Mouse (Mus musculus): ENCODE measurements around the gene Fgf14. TPM values are rescaled to one million over a fixed set of nuclear protein-coding genes. Genes with fewer than 3 reads are reported as not detected.

The Fgf14 gene
- polyA plus RNA-seq (2016; fragmentation: Nextera tagmentation; extraction: Ambion mirVana) = 13.0 and 13.2 TPM in 2 replicates

- Histone ChIP-seq H3K9ac (peak within 1 kb of the TSS; percentile 65), H3K4me2 (peak within 1 kb of the TSS; percentile 90), H3K27me3 (peaks cover 8% of the 10 kb centered on the region; the same call in 1 of the 2 replicates), H3K27ac (no peak within 1 kb of the TSS), H3K4me1 (peaks cover 19% of the 10 kb centered on the region), H3K9me3 (no peaks in the 10 kb centered on the region), H3K4me3 (replicated peaks) (peak within 1 kb of the TSS; percentile 52), H3K36me3 (replicated peaks) (no peaks in the 10 kb centered on the region)
- ATAC-seq (ENCODE audit: low FRiP score) = no peak
- 3% methylated on average over 12 of the region's 12 CpGs for WGBS
These were observed at the start of gene Fgf14 for GRCm38 (mm10) chr14:124676506-124677177. Gene Fgf14, minus strand, starts transcription at chr14:124677127.

GRCm38 (mm10) chr14:124677379-124677778, 452 bp upstream of the Fgf14 start:
- H3K27me3 ChIP-seq = peaks cover 8% of the 10 kb centered on the region; the same call in 1 of the 2 replicates
- H3K4me3 ChIP-seq (replicated peaks) = peak overlapping the region; percentile 52
- WGBS = under 1% methylated on average over 10 of the region's 10 CpGs
- peaks cover 19% of the 10 kb centered on the region for H3K4me1 ChIP-seq
- H3K4me2 ChIP-seq = peak overlapping the region; percentile 90
- no peaks in the 10 kb centered on the region for H3K36me3 ChIP-seq (replicated peaks)
- H3K27ac ChIP-seq = no peak overlapping the region
- ATAC-seq (ENCODE audit: low FRiP score) = peak; percentile 94
- H3K9me3 ChIP-seq = no peaks in the 10 kb centered on the region
- peak overlapping the region; percentile 65 for H3K9ac ChIP-seq

DNA sequence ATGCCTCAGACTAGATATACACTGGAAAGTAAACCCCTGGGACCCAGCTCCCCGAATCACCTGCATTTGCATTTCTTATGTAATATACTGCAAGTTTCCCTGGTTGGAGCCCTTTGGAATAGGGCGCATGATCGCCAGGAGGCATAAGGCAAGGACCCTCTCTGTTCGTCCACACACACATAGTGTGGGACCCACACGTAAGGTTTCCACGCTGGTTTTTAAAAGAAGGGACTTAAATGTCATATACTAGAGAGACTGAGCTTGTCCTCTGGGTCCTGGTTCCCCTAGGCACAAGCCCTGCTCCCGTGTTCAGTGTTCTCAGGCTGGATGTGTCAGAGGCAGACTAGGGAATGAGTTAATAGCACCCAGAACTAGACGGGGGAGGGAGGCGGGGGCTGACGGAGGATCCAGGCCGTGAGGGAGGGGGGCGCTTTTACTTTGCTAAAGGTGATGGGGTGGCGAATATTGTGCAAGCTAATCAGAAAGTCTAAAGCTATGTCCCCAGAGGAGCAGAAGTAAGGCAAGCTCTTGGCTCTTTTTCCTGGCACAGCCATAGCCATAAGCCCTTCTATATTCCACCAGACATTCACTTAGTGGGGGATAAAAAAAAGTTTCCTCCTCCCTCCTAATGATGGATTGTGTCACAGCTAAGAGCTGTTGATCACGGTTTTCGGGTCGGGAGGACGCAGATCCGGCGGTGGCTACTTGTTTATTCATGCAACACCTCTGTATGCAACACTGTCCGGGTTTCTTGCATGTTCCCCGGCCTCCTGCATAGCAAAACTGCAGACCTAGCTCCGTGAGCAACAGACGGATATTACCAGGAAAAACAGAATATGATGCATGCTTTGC, 1.0 kb downstream of the Fgf14 start:
- H3K4me3 ChIP-seq (replicated peaks) = peak overlapping the region; percentile 52
- H3K27ac ChIP-seq = no peak overlapping the region
- ATAC-seq (ENCODE audit: low FRiP score) = peak; percentile 31
- no peaks in the 10 kb centered on the region for H3K36me3 ChIP-seq (replicated peaks)
- peak overlapping the region; percentile 90 for H3K4me2 ChIP-seq
- H3K4me1 ChIP-seq = peaks cover 19% of the 10 kb centered on the region
- 7% methylated on average over 23 of the region's 23 CpGs for WGBS
- H3K9ac ChIP-seq = peak overlapping the region; percentile 65
- H3K27me3 ChIP-seq = peaks cover 8% of the 10 kb centered on the region; the same call in 1 of the 2 replicates
- no peaks in the 10 kb centered on the region for H3K9me3 ChIP-seq

DNA sequence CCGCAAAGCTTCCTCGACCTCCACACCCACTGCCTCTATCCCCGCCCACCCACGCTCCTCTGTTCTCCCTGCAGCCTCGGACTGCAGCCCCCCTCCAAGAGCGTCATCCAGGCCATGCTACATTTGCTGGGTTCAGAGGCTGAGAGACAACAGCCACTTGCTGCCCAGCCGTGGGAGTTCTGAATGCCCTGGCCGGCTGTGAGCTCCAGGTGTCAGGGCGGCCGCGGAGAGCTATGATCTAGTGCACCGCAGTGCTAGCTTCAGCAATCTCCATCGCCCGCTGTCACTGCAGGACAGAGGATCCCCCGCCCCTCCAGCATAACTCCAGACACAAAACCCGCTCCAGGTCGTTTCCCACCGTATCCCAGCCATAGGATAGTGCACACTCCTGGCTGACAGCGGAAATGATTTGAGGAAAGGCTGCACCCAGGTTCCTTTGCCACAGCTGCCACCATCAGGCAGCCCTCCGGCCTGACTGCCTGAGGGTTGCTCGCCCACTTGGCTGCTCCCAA, 1.7 kb downstream of the Fgf14 start:
- Histone ChIP-seq H3K9me3 (no peaks in the 10 kb centered on the region), H3K4me1 (peaks cover 21% of the 10 kb centered on the region), H3K27me3 (peaks cover 8% of the 10 kb centered on the region; the same call in 1 of the 2 replicates), H3K4me3 (replicated peaks) (peak overlapping the region; percentile 52), H3K9ac (peak overlapping the region; percentile 65), H3K36me3 (replicated peaks) (no peaks in the 10 kb centered on the region), H3K27ac (no peak overlapping the region), H3K4me2 (peak overlapping the region; percentile 90)
- WGBS = under 1% methylated on average over 21 of the region's 21 CpGs
- peak; percentile 39 for ATAC-seq (ENCODE audit: low FRiP score)

GRCm38 (mm10) chr14:124674536-124675141, 2.3 kb downstream of the Fgf14 start:
- peaks cover 8% of the 10 kb centered on the region; the same call in 1 of the 2 replicates for H3K27me3 ChIP-seq
- 33% methylated on average over 8 of the region's 8 CpGs for WGBS
- no peak overlapping the region for H3K27ac ChIP-seq
- H3K9me3 ChIP-seq = no peaks in the 10 kb centered on the region
- no peaks in the 10 kb centered on the region for H3K36me3 ChIP-seq (replicated peaks)
- peaks cover 26% of the 10 kb centered on the region for H3K4me1 ChIP-seq
- peak overlapping the region; percentile 90 for H3K4me2 ChIP-seq
- peak overlapping the region; percentile 52 for H3K4me3 ChIP-seq (replicated peaks)
- peak overlapping the region; percentile 65 for H3K9ac ChIP-seq
- ATAC-seq (ENCODE audit: low FRiP score) = peak; percentile 5; the same call in 1 of the 2 replicates

GRCm38 (mm10) chr14:124669739-124670138, 7.2 kb downstream of the Fgf14 start:
- Histone ChIP-seq H3K4me3 (replicated peaks) (no peak overlapping the region), H3K9me3 (no peaks in the 10 kb centered on the region), H3K27me3 (no peaks in the 10 kb centered on the region), H3K4me1 (peaks cover 15% of the 10 kb centered on the region), H3K36me3 (replicated peaks) (no peaks in the 10 kb centered on the region), H3K4me2 (peak overlapping the region; percentile 37), H3K27ac (peak overlapping the region; percentile 53; the same call in 1 of the 2 replicates), H3K9ac (no peak overlapping the region)
- 4% methylated on average over 7 of the region's 7 CpGs for WGBS
- peak; percentile 97 for ATAC-seq (ENCODE audit: low FRiP score)

DNA sequence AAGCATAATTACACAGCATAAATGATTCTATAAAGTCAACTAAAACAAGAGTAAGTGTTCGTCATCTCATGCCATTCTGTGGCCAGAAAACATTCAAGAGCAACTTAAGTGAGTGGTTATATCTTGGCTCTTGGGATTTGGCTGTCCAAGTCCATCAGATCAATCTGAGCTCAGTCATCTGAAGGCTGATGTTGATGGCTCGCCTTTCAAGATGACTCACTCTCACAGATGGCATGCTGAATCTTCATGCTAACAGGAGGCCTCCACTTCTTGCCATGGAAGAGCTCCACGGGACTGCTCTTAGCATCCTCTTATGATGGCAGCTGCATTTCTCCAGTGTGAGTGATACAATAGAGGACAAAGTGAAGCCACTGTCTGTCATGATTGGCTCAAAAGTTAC, 34.1 kb downstream of the Fgf14 start:
- no peaks in the 10 kb centered on the region for H3K4me1 ChIP-seq
- H3K27me3 ChIP-seq = no peaks in the 10 kb centered on the region
- WGBS = 81% methylated on average over 3 of the region's 3 CpGs
- H3K9me3 ChIP-seq = no peaks in the 10 kb centered on the region
- no peak for ATAC-seq (ENCODE audit: low FRiP score)
- no peak overlapping the region for H3K27ac ChIP-seq
- H3K9ac ChIP-seq = no peak overlapping the region
- no peak overlapping the region for H3K4me3 ChIP-seq (replicated peaks)
- no peak overlapping the region for H3K4me2 ChIP-seq
- H3K36me3 ChIP-seq (replicated peaks) = no peaks in the 10 kb centered on the region

DNA sequence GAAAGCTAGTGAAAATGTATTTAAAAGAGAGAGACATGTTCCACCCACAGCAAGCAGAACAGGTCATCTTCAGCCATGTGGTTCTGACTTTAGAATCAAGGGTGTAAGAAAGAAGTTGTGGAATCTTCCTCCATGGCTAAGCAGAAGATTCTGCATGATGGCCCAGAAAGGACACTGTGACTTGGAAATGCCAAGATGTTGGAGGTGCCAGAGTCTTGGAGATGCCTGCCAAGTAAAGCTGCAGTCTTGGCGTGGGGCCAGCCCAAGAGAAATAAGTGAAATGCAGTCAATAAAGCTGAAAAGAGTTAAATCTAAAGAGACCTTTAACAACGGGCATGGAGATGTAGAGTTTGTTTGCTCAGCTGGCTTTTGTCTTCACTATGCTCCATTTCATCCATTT, 42.0 kb downstream of the Fgf14 start:
- no peaks in the 10 kb centered on the region for H3K27me3 ChIP-seq
- H3K9me3 ChIP-seq = no peaks in the 10 kb centered on the region
- H3K36me3 ChIP-seq (replicated peaks) = no peaks in the 10 kb centered on the region
- 54% methylated on average over 2 of the region's 2 CpGs for WGBS
- ATAC-seq (ENCODE audit: low FRiP score) = no peak
- no peak overlapping the region for H3K4me3 ChIP-seq (replicated peaks)
- H3K4me2 ChIP-seq = no peak overlapping the region
- H3K27ac ChIP-seq = no peak overlapping the region
- H3K4me1 ChIP-seq = no peaks in the 10 kb centered on the region
- no peak overlapping the region for H3K9ac ChIP-seq

GRCm38 (mm10) chr14:124613473-124613872, 63.5 kb downstream of the Fgf14 start:
- H3K27ac ChIP-seq = no peak overlapping the region
- WGBS = 72% methylated on average over 2 of the region's 2 CpGs
- H3K9ac ChIP-seq = no peak overlapping the region
- H3K4me3 ChIP-seq (replicated peaks) = no peak overlapping the region
- no peak overlapping the region for H3K4me2 ChIP-seq
- ATAC-seq (ENCODE audit: low FRiP score) = no peak
- H3K4me1 ChIP-seq = no peaks in the 10 kb centered on the region
- H3K9me3 ChIP-seq = 0 out of 2 replicates have a peak, but pooled peaks cover 5% of the 10 kb centered on the region
- H3K27me3 ChIP-seq = no peaks in the 10 kb centered on the region
- 0 out of 2 replicates have a peak, but pooled peaks cover 4% of the 10 kb centered on the region for H3K36me3 ChIP-seq (replicated peaks)

GRCm38 (mm10) chr14:124606036-124606711, 70.8 kb downstream of the Fgf14 start:
- H3K4me1 ChIP-seq = no peaks in the 10 kb centered on the region
- no peak overlapping the region for H3K4me3 ChIP-seq (replicated peaks)
- 0 out of 2 replicates have a peak, but pooled peaks cover 6% of the 10 kb centered on the region for H3K9me3 ChIP-seq
- 0 out of 2 replicates have a peak, but pooled peaks cover 5% of the 10 kb centered on the region for H3K36me3 ChIP-seq (replicated peaks)
- 95% methylated on average over 2 of the region's 2 CpGs for WGBS
- no peak overlapping the region for H3K9ac ChIP-seq
- no peak overlapping the region for H3K27ac ChIP-seq
- no peak overlapping the region for H3K4me2 ChIP-seq
- H3K27me3 ChIP-seq = no peaks in the 10 kb centered on the region
- no peak for ATAC-seq (ENCODE audit: low FRiP score)

DNA sequence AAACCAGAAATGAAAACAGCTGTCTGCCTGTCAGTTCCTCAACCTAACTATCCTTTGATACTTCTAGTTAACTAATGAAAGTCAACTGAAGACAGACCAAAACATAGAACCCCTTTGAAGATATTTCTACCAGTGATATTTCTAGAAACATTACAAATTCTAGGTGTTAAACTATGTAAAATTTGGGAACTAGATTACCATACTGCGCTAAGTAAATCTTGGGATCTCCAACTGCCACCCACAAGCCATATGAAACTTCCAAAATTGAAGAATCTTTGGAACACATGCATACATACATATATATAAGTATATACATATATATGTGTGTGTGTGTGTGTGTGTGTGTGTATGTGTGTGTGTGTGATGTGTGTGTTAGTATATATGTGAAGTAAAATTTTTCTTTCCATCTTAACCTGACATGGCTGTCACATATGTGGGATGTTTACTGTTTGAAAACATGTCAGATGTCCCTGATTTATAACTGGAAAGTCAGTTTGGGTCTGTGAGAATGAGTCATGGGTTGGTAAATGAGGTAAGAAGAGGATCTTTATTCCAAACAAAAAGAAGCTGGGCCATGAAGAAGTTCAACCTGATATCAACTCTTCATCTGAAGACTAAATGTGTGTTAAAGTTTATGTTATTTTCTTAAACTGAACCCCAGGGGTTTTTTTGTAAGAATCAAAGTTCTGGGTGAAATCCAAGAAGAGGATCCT, 71.7 kb downstream of the Fgf14 start:
- no peaks in the 10 kb centered on the region for H3K4me1 ChIP-seq
- no peak overlapping the region for H3K27ac ChIP-seq
- H3K27me3 ChIP-seq = no peaks in the 10 kb centered on the region
- no peak for ATAC-seq (ENCODE audit: low FRiP score)
- H3K4me2 ChIP-seq = no peak overlapping the region
- H3K36me3 ChIP-seq (replicated peaks) = 0 out of 2 replicates have a peak, but pooled peaks cover 5% of the 10 kb centered on the region
- 92% methylated on average over 1 of the region's 1 CpGs for WGBS
- H3K4me3 ChIP-seq (replicated peaks) = no peak overlapping the region
- H3K9ac ChIP-seq = no peak overlapping the region
- 0 out of 2 replicates have a peak, but pooled peaks cover 6% of the 10 kb centered on the region for H3K9me3 ChIP-seq
